Mouse (Mus musculus) embryonic facial prominence, embryonic 11.5 days (tissue): ENCODE data around the gene Olfr159. TPM values are rescaled to one million over a fixed set of nuclear protein-coding genes. Genes with fewer than 3 reads are reported as not detected.

ENCODE experiments used
- ATAC-seq: fragments of 200-750 bp; cut with Nextera tagmentation; replicated peaks from 2 replicates; pipeline ENCODE4 v1.8.0; 2017; ENCODE audit warnings: low read depth; ENCODE audit not compliant: insufficient number of reproducible peaks, low FRiP score, low TSS enrichment
- DNase-seq: peaks from one replicate; pipeline ENCODE4 v3.0.0-alpha.2; 2015; ENCODE audit warnings: low spot score
- H3K27ac ChIP-seq: fragments of 300-500 bp; sonication (generic); replicated peaks from 2 replicates; pipeline ENCODE4 v1.5.1; 2014; ENCODE audit warnings: mild to moderate bottlenecking, low read depth, low read length, control low read depth
- H3K27me3 ChIP-seq: fragments of 300-500 bp; sonication (generic); 2 replicates; pipeline ENCODE4 v1.6.1; 2014; ENCODE audit warnings: mild to moderate bottlenecking, low read length, moderate library complexity, mixed read lengths; ENCODE audit not compliant: control insufficient read depth, insufficient read depth
- H3K36me3 ChIP-seq: fragments of 300-500 bp; sonication (generic); replicated peaks from 2 replicates; pipeline ENCODE4 v1.6.1; 2014; ENCODE audit warnings: low read depth, mild to moderate bottlenecking, low read length, moderate library complexity, mixed read lengths; ENCODE audit not compliant: control insufficient read depth, insufficient read depth
- H3K4me1 ChIP-seq: fragments of 300-500 bp; sonication (generic); 2 replicates; pipeline ENCODE4 v1.6.1; 2014; ENCODE audit warnings: low read length, mixed read lengths; ENCODE audit not compliant: control insufficient read depth, insufficient read depth
- H3K4me2 ChIP-seq: fragments of 300-500 bp; sonication (generic); 2 replicates; pipeline ENCODE4 v1.6.1; 2014; ENCODE audit warnings: low read depth, mild to moderate bottlenecking, control low read depth, low read length, moderate library complexity
- H3K4me3 ChIP-seq: fragments of 300-500 bp; sonication (generic); 2 replicates; pipeline ENCODE4 v1.5.1; 2014; ENCODE audit warnings: low read depth, low read length, control low read depth
- H3K9ac ChIP-seq: fragments of 300-500 bp; sonication (generic); replicated peaks from 2 replicates; pipeline ENCODE4 v1.6.1; 2014; ENCODE audit warnings: mild to moderate bottlenecking, control low read depth, low read length
- H3K9me3 ChIP-seq: fragments of 300-500 bp; sonication (generic); replicated peaks from 2 replicates; pipeline ENCODE4 v1.6.1; 2016; ENCODE audit warnings: mild to moderate bottlenecking, low read length, inconsistent platforms, mixed read lengths; ENCODE audit not compliant: control insufficient read depth
- WGBS: fragments of 180-500 bp; shearing (Covaris S2); extraction: QIAGEN DNeasy Blood & Tissue Kit; methylation state at CpG from one replicate; pipeline ENCODE4 v1.1.7; 2014; 5-methylcytosine and 5-hydroxymethylcytosine counted together
- polyA plus RNA-seq: library from polyadenylated mRNA; unstranded; fragments of >200 nt; fragmentation: Nextera tagmentation; extraction: Ambion mirVana; gene quantifications from 2 replicates; pipeline ENCODE4 v1.2.1, GENCODE M21; 2014

Gene Olfr159
- polyA plus RNA-seq, 1 experiment from 2014 or later: not detected

DNA sequence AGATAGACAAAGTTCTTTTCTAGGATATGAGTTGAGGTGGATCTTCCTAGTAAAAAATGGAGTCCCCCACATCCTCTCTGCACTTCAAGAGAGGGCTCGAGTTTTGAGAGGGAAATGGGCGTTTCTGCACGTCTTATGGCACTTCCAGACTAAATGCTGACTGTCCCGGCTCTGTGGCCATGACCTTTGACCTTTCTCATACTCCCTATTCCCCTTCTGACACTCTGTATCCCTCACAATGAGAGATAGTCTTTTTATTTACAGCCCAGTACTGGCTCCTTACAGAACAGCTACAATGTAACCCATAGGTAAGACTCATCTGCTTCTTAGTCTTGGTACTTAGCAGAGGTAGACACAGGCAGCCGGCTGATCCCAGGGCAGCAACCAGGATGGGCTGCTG, 29.3 kb downstream of the Olfr159 start:
- ATAC-seq: no peak
- H3K27me3 ChIP-seq: no peaks in the 10 kb centered on the region
- no peak overlapping the region for H3K27ac ChIP-seq
- no peaks in the 10 kb centered on the region for H3K4me1 ChIP-seq
- no peaks in the 10 kb centered on the region for H3K36me3 ChIP-seq
- no peaks in the 10 kb centered on the region for H3K9me3 ChIP-seq
- H3K4me2 ChIP-seq: no peak overlapping the region
- H3K9ac ChIP-seq: no peak overlapping the region
- DNase-seq: no peak
- no peak overlapping the region for H3K4me3 ChIP-seq
- 56% methylated on average over 5 of the region's 5 CpGs for WGBS

GRCm38 (mm10) chr4:43738989-43739674, 31.7 kb downstream of the Olfr159 start:
- H3K27ac ChIP-seq: no peak overlapping the region
- no peaks in the 10 kb centered on the region for H3K4me1 ChIP-seq
- H3K9me3 ChIP-seq: no peaks in the 10 kb centered on the region
- no peak overlapping the region for H3K4me2 ChIP-seq
- no peaks in the 10 kb centered on the region for H3K27me3 ChIP-seq
- no peaks in the 10 kb centered on the region for H3K36me3 ChIP-seq
- H3K4me3 ChIP-seq: no peak overlapping the region
- no peak overlapping the region for H3K9ac ChIP-seq
- WGBS: 70% methylated on average over 8 of the region's 8 CpGs
- DNase-seq (no peak), ATAC-seq (no peak)

DNA sequence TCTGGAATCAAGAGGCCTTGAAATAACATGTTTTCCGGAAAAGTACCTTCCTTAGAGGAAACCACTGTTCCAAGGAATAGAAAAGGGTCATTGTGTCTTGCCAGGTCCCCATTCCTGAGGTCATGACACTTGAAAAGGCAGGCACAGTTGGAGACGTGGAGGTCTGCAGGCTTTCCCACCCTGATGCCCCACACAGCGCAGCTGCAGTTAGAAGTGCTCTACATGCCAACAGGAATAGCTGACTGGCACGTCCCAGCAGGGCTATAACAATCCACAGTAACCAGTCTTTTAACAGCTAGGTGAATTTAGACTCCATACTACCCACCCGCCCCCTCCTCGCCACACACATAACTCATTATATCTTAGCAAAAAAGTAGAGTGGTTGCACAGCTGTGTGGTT, 33.7 kb downstream of the Olfr159 start:
- no peak overlapping the region for H3K9ac ChIP-seq
- H3K4me3 ChIP-seq: no peak overlapping the region
- DNase-seq (no peak), ATAC-seq (no peak)
- H3K4me2 ChIP-seq: no peak overlapping the region
- H3K27ac ChIP-seq: no peak overlapping the region
- H3K36me3 ChIP-seq: no peaks in the 10 kb centered on the region
- H3K4me1 ChIP-seq: no peaks in the 10 kb centered on the region
- no peaks in the 10 kb centered on the region for H3K9me3 ChIP-seq
- WGBS: 44% methylated on average over 6 of the region's 6 CpGs
- H3K27me3 ChIP-seq: no peaks in the 10 kb centered on the region

GRCm38 (mm10) chr4:43733186-43733585, 37.6 kb downstream of the Olfr159 start:
- Histone ChIP-seq H3K4me2 (no peak overlapping the region), H3K36me3 (no peaks in the 10 kb centered on the region), H3K27ac (no peak overlapping the region), H3K4me1 (no peaks in the 10 kb centered on the region), H3K9ac (no peak overlapping the region), H3K27me3 (no peaks in the 10 kb centered on the region), H3K9me3 (no peaks in the 10 kb centered on the region), H3K4me3 (no peak overlapping the region)
- DNase-seq (no peak), ATAC-seq (no peak)
- 76% methylated on average over 5 of the region's 5 CpGs for WGBS

DNA sequence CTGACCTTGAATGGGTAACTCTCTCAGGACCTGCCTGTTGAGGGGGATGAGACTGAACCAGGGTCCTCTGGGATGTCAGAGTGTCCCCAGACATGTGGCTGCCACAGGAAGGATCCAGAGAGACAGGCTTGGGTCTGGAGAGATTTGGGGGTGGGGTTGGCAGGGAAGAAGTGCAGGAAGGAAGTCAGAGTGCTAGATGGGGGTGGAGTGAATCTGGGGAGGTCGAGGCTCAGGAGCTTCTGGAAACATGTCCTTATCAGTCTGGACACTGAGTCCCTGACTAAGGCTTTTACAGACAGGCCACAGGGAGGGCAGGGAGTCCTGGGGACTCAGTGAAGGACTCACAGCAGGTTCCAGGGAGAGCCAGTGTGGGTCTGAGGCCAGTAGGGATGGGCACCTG, 38.6 kb downstream of the Olfr159 start:
- ATAC-seq: no peak

GRCm38 (mm10) chr4:43730750-43731297, 40.0 kb downstream of the Olfr159 start:
- no peaks in the 10 kb centered on the region for H3K9me3 ChIP-seq
- no peak overlapping the region for H3K4me3 ChIP-seq
- H3K4me2 ChIP-seq: no peak overlapping the region
- H3K4me1 ChIP-seq: no peaks in the 10 kb centered on the region
- no peaks in the 10 kb centered on the region for H3K27me3 ChIP-seq
- no peak overlapping the region for H3K27ac ChIP-seq
- no peak for DNase-seq
- H3K9ac ChIP-seq: no peak overlapping the region
- no peak for ATAC-seq
- 76% methylated on average over 21 of the region's 21 CpGs for WGBS
- no peaks in the 10 kb centered on the region for H3K36me3 ChIP-seq

More for the DNA sequence above, 38.6 kb downstream of the Olfr159 start:
- no peak for DNase-seq
- no peaks in the 10 kb centered on the region for H3K4me1 ChIP-seq
- H3K4me3 ChIP-seq: no peak overlapping the region
- H3K27ac ChIP-seq: no peak overlapping the region
- H3K4me2 ChIP-seq: no peak overlapping the region
- H3K27me3 ChIP-seq: no peaks in the 10 kb centered on the region
- no peaks in the 10 kb centered on the region for H3K9me3 ChIP-seq
- H3K36me3 ChIP-seq: no peaks in the 10 kb centered on the region
- WGBS: 35% methylated on average over 1 of the region's 1 CpGs
- no peak overlapping the region for H3K9ac ChIP-seq

DNA sequence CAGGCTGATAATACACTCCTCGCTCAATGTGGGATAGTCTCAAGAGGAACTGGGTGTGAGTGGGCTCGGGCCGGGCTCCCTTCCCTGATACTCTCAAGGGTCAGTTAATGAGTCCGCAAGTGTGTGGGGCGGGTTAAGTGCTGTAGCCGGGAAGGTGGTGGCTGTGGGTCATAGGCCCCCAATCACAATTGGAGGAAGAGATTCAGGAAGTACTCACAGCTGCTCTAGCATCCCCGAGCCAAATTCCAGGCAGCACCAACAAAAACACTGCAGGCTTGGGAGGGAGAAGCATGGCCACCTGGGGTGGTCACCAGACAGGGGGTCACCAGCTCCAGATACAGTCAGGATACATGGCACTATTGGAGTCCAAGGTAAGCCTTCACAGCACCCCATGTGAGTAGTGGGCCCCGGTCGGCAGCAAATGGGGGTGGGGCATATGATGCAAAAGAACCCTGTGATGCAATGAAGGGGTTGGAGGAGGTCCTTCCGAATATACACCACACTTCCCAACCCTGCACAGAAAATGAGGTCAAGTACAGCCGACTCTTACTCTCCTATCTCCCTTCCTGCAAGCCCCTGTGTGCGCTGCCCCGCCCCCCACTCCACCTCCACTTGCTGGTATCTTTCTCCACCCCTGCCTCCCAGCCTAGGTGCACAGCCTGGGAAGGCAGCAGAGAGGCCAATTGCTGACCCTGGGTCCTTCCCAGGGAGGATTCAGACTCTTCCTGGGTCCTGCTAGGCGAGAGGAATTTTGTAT, 40.8 kb downstream of the Olfr159 start, which contains the start of gene Spaar:
Gene Spaar (plus strand): TSS at position 241 of the 757 bp plus-strand sequence.
- no peaks in the 10 kb centered on the region for H3K36me3 ChIP-seq
- ATAC-seq: no peak
- 64% methylated on average over 14 of the region's 14 CpGs for WGBS

GRCm38 (mm10) chr4:43729126-43729525, 41.7 kb downstream of the Olfr159 start:
- no peaks in the 10 kb centered on the region for H3K9me3 ChIP-seq
- no peaks in the 10 kb centered on the region for H3K4me1 ChIP-seq
- no peaks in the 10 kb centered on the region for H3K27me3 ChIP-seq
- no peaks in the 10 kb centered on the region for H3K36me3 ChIP-seq
- H3K4me2 ChIP-seq: no peak overlapping the region
- DNase-seq: no peak
- no peak overlapping the region for H3K4me3 ChIP-seq
- ATAC-seq: no peak
- no peak overlapping the region for H3K9ac ChIP-seq
- WGBS: 70% methylated on average over 3 of the region's 3 CpGs
- no peak overlapping the region for H3K27ac ChIP-seq

More for the DNA sequence above, 40.8 kb downstream of the Olfr159 start, which contains the start of gene Spaar:
- Histone ChIP-seq H3K27ac (no peak within 1 kb of the TSS), H3K9me3 (no peaks in the 10 kb centered on the region), H3K4me3 (no peak within 1 kb of the TSS), H3K27me3 (no peaks in the 10 kb centered on the region), H3K4me1 (no peaks in the 10 kb centered on the region), H3K4me2 (no peak within 1 kb of the TSS), H3K9ac (no peak within 1 kb of the TSS)
- no peak for DNase-seq
